Mouse (Mus musculus) bone marrow, adult 2 months (tissue): ENCODE results near the gene Olfr1436.

Experiments used
- CTCF ChIP-seq: fragments of 200-500 bp; IDR thresholded peaks from 2 replicates; pipeline ENCODE4 v1.5.1; 2011; ENCODE audit warnings: low read length, control low read depth; ENCODE audit not compliant: control insufficient read depth, insufficient read depth
- POLR2A ChIP-seq: fragments of 200-500 bp; IDR thresholded peaks from 2 replicates; pipeline ENCODE4 v1.6.1; 2011; ENCODE audit warnings: low read depth, mild to moderate bottlenecking, control low read depth, low read length, borderline replicate concordance; ENCODE audit not compliant: control insufficient read depth

- TF ChIP-seq POLR2A (no peak), CTCF (no peak)
Measured at GRCm38 (mm10) chr19:12292979-12293378, 6.0 kb downstream of the Olfr1436 start.
